Mouse (Mus musculus) embryonic facial prominence, embryonic 11.5 days (tissue): ENCODE data around the gene Cxcr6. TPM values are rescaled to one million over a fixed set of nuclear protein-coding genes. Genes with fewer than 3 reads are reported as not detected.

Experiments
- ATAC-seq: fragments of 200-750 bp; cut with Nextera tagmentation; replicated peaks from 2 replicates; pipeline ENCODE4 v1.8.0; 2017; ENCODE audit warnings: low read depth; ENCODE audit not compliant: insufficient number of reproducible peaks, low FRiP score, low TSS enrichment
- DNase-seq: peaks from one replicate; pipeline ENCODE4 v3.0.0-alpha.2; 2015; ENCODE audit warnings: low spot score
- H3K27ac ChIP-seq: fragments of 300-500 bp; sonication (generic); replicated peaks from 2 replicates; pipeline ENCODE4 v1.5.1; 2014; ENCODE audit warnings: mild to moderate bottlenecking, low read depth, low read length, control low read depth
- H3K27me3 ChIP-seq: fragments of 300-500 bp; sonication (generic); 2 replicates; pipeline ENCODE4 v1.6.1; 2014; ENCODE audit warnings: mild to moderate bottlenecking, low read length, moderate library complexity, mixed read lengths; ENCODE audit not compliant: control insufficient read depth, insufficient read depth
- H3K36me3 ChIP-seq: fragments of 300-500 bp; sonication (generic); replicated peaks from 2 replicates; pipeline ENCODE4 v1.6.1; 2014; ENCODE audit warnings: low read depth, mild to moderate bottlenecking, low read length, moderate library complexity, mixed read lengths; ENCODE audit not compliant: control insufficient read depth, insufficient read depth
- H3K4me1 ChIP-seq: fragments of 300-500 bp; sonication (generic); 2 replicates; pipeline ENCODE4 v1.6.1; 2014; ENCODE audit warnings: low read length, mixed read lengths; ENCODE audit not compliant: control insufficient read depth, insufficient read depth
- H3K4me2 ChIP-seq: fragments of 300-500 bp; sonication (generic); 2 replicates; pipeline ENCODE4 v1.6.1; 2014; ENCODE audit warnings: low read depth, mild to moderate bottlenecking, control low read depth, low read length, moderate library complexity
- H3K4me3 ChIP-seq: fragments of 300-500 bp; sonication (generic); 2 replicates; pipeline ENCODE4 v1.5.1; 2014; ENCODE audit warnings: low read depth, low read length, control low read depth
- H3K9ac ChIP-seq: fragments of 300-500 bp; sonication (generic); replicated peaks from 2 replicates; pipeline ENCODE4 v1.6.1; 2014; ENCODE audit warnings: mild to moderate bottlenecking, control low read depth, low read length
- H3K9me3 ChIP-seq: fragments of 300-500 bp; sonication (generic); replicated peaks from 2 replicates; pipeline ENCODE4 v1.6.1; 2016; ENCODE audit warnings: mild to moderate bottlenecking, low read length, inconsistent platforms, mixed read lengths; ENCODE audit not compliant: control insufficient read depth
- WGBS: fragments of 180-500 bp; shearing (Covaris S2); extraction: QIAGEN DNeasy Blood & Tissue Kit; methylation state at CpG from one replicate; pipeline ENCODE4 v1.1.7; 2014; 5-methylcytosine and 5-hydroxymethylcytosine counted together
- polyA plus RNA-seq: library from polyadenylated mRNA; unstranded; fragments of >200 nt; fragmentation: Nextera tagmentation; extraction: Ambion mirVana; gene quantifications from 2 replicates; pipeline ENCODE4 v1.2.1, GENCODE M21; 2014

Cxcr6 gene
- polyA plus RNA-seq, 1 experiment from 2014 or later, result not detected

- no peaks in the 10 kb centered on the region for H3K9me3 ChIP-seq
- WGBS, result 70% methylated on average over 2 of the region's 2 CpGs
These were observed 43.9 kb downstream of the Cxcr6 start for GRCm38 (mm10) chr9:123849976-123850695.

DNA sequence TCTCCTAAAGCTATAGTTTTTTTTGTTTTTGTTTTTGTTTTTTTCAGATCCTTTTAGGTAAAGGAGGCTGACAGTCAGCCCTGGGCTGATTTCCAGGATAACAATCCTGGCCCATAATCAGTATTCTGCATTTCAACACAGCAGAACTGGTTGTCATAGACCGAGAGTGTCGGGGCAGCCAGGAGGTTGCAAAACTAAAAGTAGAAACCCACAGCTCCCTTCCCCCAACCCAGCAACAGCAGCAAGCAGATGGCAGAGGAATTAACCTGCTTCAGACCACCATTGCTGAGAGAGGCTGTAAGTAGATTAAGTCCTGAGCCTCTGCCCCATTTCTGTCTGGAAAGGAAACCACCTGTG lies 44.4 kb downstream of the Cxcr6 start:
- peak overlapping the region; percentile 78 for H3K9ac ChIP-seq
- WGBS, result 9% methylated on average over 2 of the region's 2 CpGs
- DNase-seq, result peak; percentile 32
- no peak overlapping the region for H3K27ac ChIP-seq
- ATAC-seq, result no peak
- H3K4me2 ChIP-seq, result peak overlapping the region; percentile 57
- no peaks in the 10 kb centered on the region for H3K36me3 ChIP-seq
- H3K9me3 ChIP-seq, result no peaks in the 10 kb centered on the region
- peak overlapping the region; percentile 68 for H3K4me3 ChIP-seq
- no peaks in the 10 kb centered on the region for H3K27me3 ChIP-seq
- H3K4me1 ChIP-seq, result no peaks in the 10 kb centered on the region

More at GRCm38 (mm10) chr9:123849976-123850695, 43.9 kb downstream of the Cxcr6 start:
- H3K4me1 ChIP-seq, result no peaks in the 10 kb centered on the region
- H3K4me3 ChIP-seq, result peak overlapping the region; percentile 68; the same call in 1 of the 2 replicates
- H3K36me3 ChIP-seq, result no peaks in the 10 kb centered on the region
- DNase-seq (no peak), ATAC-seq (no peak)
- H3K4me2 ChIP-seq, result no peak overlapping the region
- no peak overlapping the region for H3K9ac ChIP-seq
- no peaks in the 10 kb centered on the region for H3K27me3 ChIP-seq
- no peak overlapping the region for H3K27ac ChIP-seq

DNA sequence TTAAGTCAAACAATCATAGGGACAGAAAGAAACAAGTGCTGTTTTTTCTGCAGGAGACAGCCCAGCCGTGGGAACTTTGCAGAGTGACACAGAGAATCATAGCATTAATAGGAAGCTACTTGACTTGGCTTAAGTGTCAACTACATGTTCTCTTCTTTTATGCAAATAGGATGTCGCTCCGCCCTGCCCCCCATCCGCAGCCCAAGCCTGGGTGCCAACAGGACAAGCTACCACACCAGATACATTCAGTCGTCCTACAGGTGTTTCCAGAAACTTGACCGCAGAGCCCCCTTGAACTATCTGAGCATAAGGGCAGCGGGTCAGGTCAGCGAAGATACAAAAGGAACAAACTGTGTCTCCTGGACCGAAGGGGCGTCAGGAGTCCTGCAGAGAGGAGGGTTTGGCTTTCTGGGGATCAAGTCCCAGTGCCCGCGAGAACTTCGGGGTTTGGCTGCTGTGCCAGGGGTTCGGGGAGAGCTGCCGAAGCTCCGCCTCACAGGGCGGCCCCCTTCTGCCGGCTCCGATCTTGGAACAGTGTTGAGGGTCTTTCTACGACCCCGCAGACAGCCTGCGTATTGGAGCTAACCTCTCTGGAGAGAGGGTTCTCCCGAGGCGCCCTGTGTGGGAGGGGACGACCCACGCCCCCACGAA lies 44.9 kb downstream of the Cxcr6 start:
- Histone ChIP-seq H3K36me3 (no peaks in the 10 kb centered on the region), H3K27me3 (no peaks in the 10 kb centered on the region), H3K4me1 (no peaks in the 10 kb centered on the region), H3K4me2 (peak overlapping the region; percentile 57), H3K9me3 (no peaks in the 10 kb centered on the region), H3K27ac (peak overlapping the region; percentile 78), H3K9ac (peak overlapping the region; percentile 78), H3K4me3 (peak overlapping the region; percentile 68)
- DNase-seq, result peak; percentile 68
- under 1% methylated on average over 27 of the region's 27 CpGs for WGBS
- peak; percentile 88 for ATAC-seq

DNA sequence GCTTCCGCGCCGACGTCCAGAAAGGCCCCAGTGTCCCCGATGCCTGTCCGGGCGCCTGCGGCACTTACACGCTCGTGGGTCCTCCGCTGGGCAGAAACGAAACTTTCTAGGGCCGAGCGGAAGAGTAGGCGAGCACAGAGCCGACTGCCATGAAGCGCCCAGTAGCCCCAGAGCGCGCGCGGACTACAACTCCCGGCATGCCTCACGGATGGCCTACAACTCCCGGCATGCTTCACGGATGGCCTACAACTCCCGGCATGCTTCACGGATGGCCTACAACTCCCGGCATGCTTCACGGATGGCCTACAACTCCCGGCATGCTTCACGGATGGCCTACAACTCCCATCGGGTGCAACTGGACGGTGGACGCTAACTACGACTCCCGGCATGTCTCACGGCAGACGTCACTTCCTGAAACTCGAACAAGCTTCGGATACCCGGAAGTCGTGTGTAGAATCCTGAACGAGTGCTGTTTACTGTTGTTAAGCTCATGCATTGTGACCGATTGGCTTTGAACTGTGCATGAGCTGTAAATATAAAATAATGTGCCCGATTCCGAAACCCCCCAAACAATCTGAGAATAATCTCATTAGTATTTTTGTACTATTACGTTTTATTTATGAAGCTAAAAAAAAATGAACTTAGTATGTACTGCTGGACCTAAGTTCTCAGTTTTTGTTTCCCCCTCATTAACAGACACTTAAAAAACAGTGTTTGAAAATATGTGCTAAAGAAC lies 45.6 kb downstream of the Cxcr6 start, which contains the start of gene Fyco1:
Gene Fyco1 (minus strand): TSS at position 187 of the 736 bp plus-strand sequence.
- no peaks in the 10 kb centered on the region for H3K36me3 ChIP-seq
- H3K9me3 ChIP-seq, result no peaks in the 10 kb centered on the region
- under 1% methylated on average over 46 of the region's 47 CpGs for WGBS
- H3K27me3 ChIP-seq, result no peaks in the 10 kb centered on the region
- H3K4me3 ChIP-seq, result peak within 1 kb of the TSS; percentile 68
- H3K9ac ChIP-seq, result peak within 1 kb of the TSS; percentile 78
- peak within 1 kb of the TSS; percentile 78 for H3K27ac ChIP-seq
- no peaks in the 10 kb centered on the region for H3K4me1 ChIP-seq
- peak; percentile 97 for DNase-seq
- H3K4me2 ChIP-seq, result peak within 1 kb of the TSS; percentile 57
- ATAC-seq, result peak; percentile 98

GRCm38 (mm10) chr9:123852449-123853390 lies 46.4 kb downstream of the Cxcr6 start:
- H3K27ac ChIP-seq, result no peak overlapping the region
- peak; percentile 3 for DNase-seq
- WGBS, result 64% methylated on average over 5 of the region's 5 CpGs
- H3K36me3 ChIP-seq, result no peaks in the 10 kb centered on the region
- no peaks in the 10 kb centered on the region for H3K9me3 ChIP-seq
- H3K4me1 ChIP-seq, result no peaks in the 10 kb centered on the region
- peak overlapping the region; percentile 18 for H3K4me3 ChIP-seq
- H3K4me2 ChIP-seq, result peak overlapping the region; percentile 21; the same call in 1 of the 2 replicates
- H3K27me3 ChIP-seq, result no peaks in the 10 kb centered on the region
- H3K9ac ChIP-seq, result peak overlapping the region; percentile 23; the same call in 1 of the 2 replicates
- ATAC-seq, result no peak

DNA sequence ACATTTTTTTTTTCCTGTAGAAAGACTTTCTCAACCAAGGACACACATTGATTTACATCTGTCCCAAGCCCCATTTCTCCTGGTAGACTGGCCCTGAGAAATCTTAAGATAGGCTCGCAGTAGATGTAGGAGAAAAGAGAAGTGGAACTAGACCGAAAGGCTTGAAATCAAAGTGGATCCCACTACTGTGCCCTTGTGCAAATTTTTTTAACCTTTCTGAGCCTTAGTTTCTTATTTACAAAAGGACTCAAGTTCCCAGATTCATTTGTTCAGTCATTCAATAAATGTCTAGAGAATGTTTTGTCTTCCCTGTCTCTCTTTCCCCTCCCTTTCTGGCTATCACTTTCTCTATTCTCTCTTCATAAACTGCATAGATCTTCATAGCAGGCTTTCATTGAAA lies 50.6 kb downstream of the Cxcr6 start:
- no peak overlapping the region for H3K27ac ChIP-seq
- H3K4me2 ChIP-seq, result no peak overlapping the region
- DNase-seq (no peak), ATAC-seq (no peak)
- H3K9me3 ChIP-seq, result no peaks in the 10 kb centered on the region
- H3K4me3 ChIP-seq, result no peak overlapping the region
- H3K36me3 ChIP-seq, result no peaks in the 10 kb centered on the region
- H3K9ac ChIP-seq, result no peak overlapping the region
- WGBS, result 78% methylated on average over 2 of the region's 2 CpGs
- no peaks in the 10 kb centered on the region for H3K27me3 ChIP-seq
- no peaks in the 10 kb centered on the region for H3K4me1 ChIP-seq
